Mouse (Mus musculus): ENCODE data around the gene D930020B18Rik. TPM values are rescaled to one million over a fixed set of nuclear protein-coding genes. Genes with fewer than 3 reads are reported as not detected.

The D930020B18Rik gene
- polyA plus RNA-seq, 1 experiment from 2014 or later, result 0.27 TPM

- H3K4me3 ChIP-seq (ENCODE audit: low read length), result peak overlapping the region; percentile 29
- H3K4me1 ChIP-seq (ENCODE audit: insufficient read depth, low read length), result peaks cover 6% of the 10 kb centered on the region
- H3K9ac ChIP-seq (replicated peaks; ENCODE audit: low read length), result 0 out of 2 replicates have a peak overlapping the region, but pooled peaks have one; percentile 44
- H3K27ac ChIP-seq (ENCODE audit: low read length), result 0 out of 2 replicates have a peak overlapping the region, but pooled peaks have one; percentile 20
- no peaks in the 10 kb centered on the region for H3K36me3 ChIP-seq (ENCODE audit: insufficient read depth, low read length)
- ATAC-seq (ENCODE audit: low FRiP score, low TSS enrichment), result peak; percentile 78; the same call in 1 of the 2 replicates
- peak overlapping the region; percentile 47 for H3K4me2 ChIP-seq (replicated peaks; ENCODE audit: low read depth, low read length)
- 48% methylated on average over 18 of the region's 18 CpGs for WGBS
- H3K9me3 ChIP-seq (ENCODE audit: low read length), result no peaks in the 10 kb centered on the region
- H3K27me3 ChIP-seq (ENCODE audit: insufficient read depth, low read length), result no peaks in the 10 kb centered on the region
Observed at GRCm38 (mm10) chr10:121692944-121693579, 51.7 kb downstream of the D930020B18Rik start.

DNA sequence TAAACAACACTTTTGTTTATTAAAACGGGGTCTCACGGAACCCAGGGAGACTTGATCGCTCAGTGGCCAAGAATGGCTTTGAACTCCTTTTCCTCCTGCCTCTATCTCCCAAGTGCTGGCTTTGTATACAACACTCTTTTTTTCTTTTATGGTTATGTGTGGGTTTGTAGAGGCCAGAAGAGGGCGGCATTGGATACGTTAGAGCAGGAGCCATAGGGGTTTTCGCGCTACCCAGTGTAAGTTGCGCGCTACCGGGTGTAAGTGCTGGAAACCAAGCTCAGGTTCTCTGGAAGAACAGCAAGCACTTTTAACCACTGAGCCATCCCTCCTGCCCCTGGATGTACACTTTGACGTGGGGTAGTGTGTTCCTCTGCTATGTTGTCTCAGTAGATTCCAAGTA is 53.2 kb downstream of the D930020B18Rik start:
- no peak for ATAC-seq (ENCODE audit: low FRiP score, low TSS enrichment)
- Histone ChIP-seq H3K4me1 (ENCODE audit: insufficient read depth, low read length) (peaks cover 6% of the 10 kb centered on the region), H3K27me3 (ENCODE audit: insufficient read depth, low read length) (no peaks in the 10 kb centered on the region), H3K4me2 (replicated peaks; ENCODE audit: low read depth, low read length) (no peak overlapping the region), H3K36me3 (ENCODE audit: insufficient read depth, low read length) (no peaks in the 10 kb centered on the region), H3K4me3 (ENCODE audit: low read length) (no peak overlapping the region), H3K9me3 (ENCODE audit: low read length) (no peaks in the 10 kb centered on the region), H3K9ac (replicated peaks; ENCODE audit: low read length) (no peak overlapping the region), H3K27ac (ENCODE audit: low read length) (no peak overlapping the region)
- WGBS, result 89% methylated on average over 11 of the region's 11 CpGs

- Histone ChIP-seq H3K4me3 (ENCODE audit: low read length) (no peak overlapping the region), H3K4me1 (ENCODE audit: insufficient read depth, low read length) (no peaks in the 10 kb centered on the region), H3K4me2 (replicated peaks; ENCODE audit: low read depth, low read length) (no peak overlapping the region), H3K27me3 (ENCODE audit: insufficient read depth, low read length) (no peaks in the 10 kb centered on the region), H3K27ac (ENCODE audit: low read length) (no peak overlapping the region), H3K9ac (replicated peaks; ENCODE audit: low read length) (no peak overlapping the region), H3K36me3 (ENCODE audit: insufficient read depth, low read length) (no peaks in the 10 kb centered on the region), H3K9me3 (ENCODE audit: low read length) (no peaks in the 10 kb centered on the region)
- 57% methylated on average over 11 of the region's 11 CpGs for WGBS
- no peak for ATAC-seq (ENCODE audit: low FRiP score, low TSS enrichment)
Observed at GRCm38 (mm10) chr10:121701296-121702248, 60.2 kb downstream of the D930020B18Rik start.

GRCm38 (mm10) chr10:121703619-121704018 is 62.2 kb downstream of the D930020B18Rik start:
- H3K27ac ChIP-seq (ENCODE audit: low read length), result no peak overlapping the region
- no peak overlapping the region for H3K4me2 ChIP-seq (replicated peaks; ENCODE audit: low read depth, low read length)
- H3K4me3 ChIP-seq (ENCODE audit: low read length), result no peak overlapping the region
- WGBS, result 81% methylated on average over 6 of the region's 6 CpGs
- no peak for ATAC-seq (ENCODE audit: low FRiP score, low TSS enrichment)
- H3K9me3 ChIP-seq (ENCODE audit: low read length), result no peaks in the 10 kb centered on the region
- H3K36me3 ChIP-seq (ENCODE audit: insufficient read depth, low read length), result no peaks in the 10 kb centered on the region
- no peak overlapping the region for H3K9ac ChIP-seq (replicated peaks; ENCODE audit: low read length)
- no peaks in the 10 kb centered on the region for H3K4me1 ChIP-seq (ENCODE audit: insufficient read depth, low read length)
- H3K27me3 ChIP-seq (ENCODE audit: insufficient read depth, low read length), result no peaks in the 10 kb centered on the region

GRCm38 (mm10) chr10:121704871-121705270 is 63.5 kb downstream of the D930020B18Rik start:
- Histone ChIP-seq H3K27ac (ENCODE audit: low read length) (no peak overlapping the region), H3K4me1 (ENCODE audit: insufficient read depth, low read length) (no peaks in the 10 kb centered on the region), H3K9ac (replicated peaks; ENCODE audit: low read length) (no peak overlapping the region), H3K27me3 (ENCODE audit: insufficient read depth, low read length) (no peaks in the 10 kb centered on the region), H3K4me2 (replicated peaks; ENCODE audit: low read depth, low read length) (no peak overlapping the region), H3K4me3 (ENCODE audit: low read length) (no peak overlapping the region), H3K36me3 (ENCODE audit: insufficient read depth, low read length) (no peaks in the 10 kb centered on the region), H3K9me3 (ENCODE audit: low read length) (no peaks in the 10 kb centered on the region)
- ATAC-seq (ENCODE audit: low FRiP score, low TSS enrichment), result no peak
- 87% methylated on average over 6 of the region's 6 CpGs for WGBS

DNA sequence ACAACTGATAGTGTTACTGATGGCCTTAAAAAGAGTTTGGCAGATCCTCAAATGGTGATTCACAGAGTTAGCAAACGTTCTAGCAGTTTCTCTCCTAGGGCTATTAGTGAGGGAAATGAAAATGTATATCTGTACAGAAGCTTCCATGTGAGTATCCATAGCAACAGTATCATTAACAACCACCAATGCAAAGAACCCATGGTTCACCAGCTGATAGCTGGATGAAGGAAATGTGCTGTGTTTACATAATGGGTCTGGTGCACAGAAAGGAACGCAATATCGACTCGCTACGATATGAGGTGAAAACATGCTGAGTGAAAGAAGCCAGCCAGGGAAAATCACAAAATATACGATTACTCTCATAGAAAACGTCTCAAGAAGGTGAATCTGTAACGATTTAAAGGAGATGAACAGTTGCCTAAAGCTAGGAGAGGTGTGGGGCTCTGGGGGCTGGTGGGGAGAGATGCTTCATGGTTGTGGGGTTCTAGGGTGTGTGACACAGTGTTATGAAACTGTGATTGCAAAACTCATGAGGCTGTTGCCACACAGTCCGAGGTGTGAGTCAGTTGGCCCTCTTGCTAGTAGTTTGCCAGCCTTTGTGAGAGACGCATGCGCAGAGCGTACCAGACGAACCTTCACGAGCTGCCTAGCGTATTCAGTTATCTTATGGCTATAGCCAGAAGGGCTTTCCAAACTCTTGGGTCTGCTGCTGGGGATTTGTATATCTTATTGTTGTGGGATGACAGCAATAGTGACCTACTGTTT is 64.2 kb downstream of the D930020B18Rik start:
- no peak overlapping the region for H3K9ac ChIP-seq (replicated peaks; ENCODE audit: low read length)
- no peak overlapping the region for H3K4me3 ChIP-seq (ENCODE audit: low read length)
- H3K4me2 ChIP-seq (replicated peaks; ENCODE audit: low read depth, low read length), result no peak overlapping the region
- H3K4me1 ChIP-seq (ENCODE audit: insufficient read depth, low read length), result no peaks in the 10 kb centered on the region
- no peaks in the 10 kb centered on the region for H3K9me3 ChIP-seq (ENCODE audit: low read length)
- no peaks in the 10 kb centered on the region for H3K27me3 ChIP-seq (ENCODE audit: insufficient read depth, low read length)
- 85% methylated on average over 15 of the region's 15 CpGs for WGBS
- no peak overlapping the region for H3K27ac ChIP-seq (ENCODE audit: low read length)
- no peak for ATAC-seq (ENCODE audit: low FRiP score, low TSS enrichment)
- no peaks in the 10 kb centered on the region for H3K36me3 ChIP-seq (ENCODE audit: insufficient read depth, low read length)

GRCm38 (mm10) chr10:121716862-121717261 is 75.5 kb downstream of the D930020B18Rik start:
- no peak overlapping the region for H3K9ac ChIP-seq (replicated peaks; ENCODE audit: low read length)
- H3K27ac ChIP-seq (ENCODE audit: low read length), result no peak overlapping the region
- H3K4me1 ChIP-seq (ENCODE audit: insufficient read depth, low read length), result no peaks in the 10 kb centered on the region
- H3K4me3 ChIP-seq (ENCODE audit: low read length), result no peak overlapping the region
- peaks cover 12% of the 10 kb centered on the region for H3K9me3 ChIP-seq (ENCODE audit: low read length)
- no peaks in the 10 kb centered on the region for H3K36me3 ChIP-seq (ENCODE audit: insufficient read depth, low read length)
- H3K27me3 ChIP-seq (ENCODE audit: insufficient read depth, low read length), result no peaks in the 10 kb centered on the region
- ATAC-seq (ENCODE audit: low FRiP score, low TSS enrichment), result no peak
- no peak overlapping the region for H3K4me2 ChIP-seq (replicated peaks; ENCODE audit: low read depth, low read length)

GRCm38 (mm10) chr10:121718896-121719585 is 77.7 kb downstream of the D930020B18Rik start:
- Histone ChIP-seq H3K4me2 (replicated peaks; ENCODE audit: low read depth, low read length) (no peak overlapping the region), H3K36me3 (ENCODE audit: insufficient read depth, low read length) (no peaks in the 10 kb centered on the region), H3K9ac (replicated peaks; ENCODE audit: low read length) (no peak overlapping the region), H3K9me3 (ENCODE audit: low read length) (peaks cover 12% of the 10 kb centered on the region), H3K4me1 (ENCODE audit: insufficient read depth, low read length) (no peaks in the 10 kb centered on the region), H3K27me3 (ENCODE audit: insufficient read depth, low read length) (no peaks in the 10 kb centered on the region), H3K27ac (ENCODE audit: low read length) (no peak overlapping the region), H3K4me3 (ENCODE audit: low read length) (no peak overlapping the region)
- no peak for ATAC-seq (ENCODE audit: low FRiP score, low TSS enrichment)
- 94% methylated on average over 18 of the region's 18 CpGs for WGBS

- peaks cover 12% of the 10 kb centered on the region for H3K9me3 ChIP-seq (ENCODE audit: low read length)
- H3K4me3 ChIP-seq (ENCODE audit: low read length), result no peak overlapping the region
- H3K27ac ChIP-seq (ENCODE audit: low read length), result no peak overlapping the region
- H3K27me3 ChIP-seq (ENCODE audit: insufficient read depth, low read length), result no peaks in the 10 kb centered on the region
- H3K4me2 ChIP-seq (replicated peaks; ENCODE audit: low read depth, low read length), result no peak overlapping the region
- ATAC-seq (ENCODE audit: low FRiP score, low TSS enrichment), result no peak
- no peaks in the 10 kb centered on the region for H3K4me1 ChIP-seq (ENCODE audit: insufficient read depth, low read length)
- 89% methylated on average over 13 of the region's 13 CpGs for WGBS
- no peak overlapping the region for H3K9ac ChIP-seq (replicated peaks; ENCODE audit: low read length)
- H3K36me3 ChIP-seq (ENCODE audit: insufficient read depth, low read length), result no peaks in the 10 kb centered on the region
Observed at GRCm38 (mm10) chr10:121720701-121721100, 79.3 kb downstream of the D930020B18Rik start.

All from kidney, embryonic 16.5 days (tissue).